Mouse (Mus musculus) megakaryocyte, embryonic 14.5 days (primary cell): ENCODE results near the gene Col4a2.

Experiments used
- FLI1 ChIP-seq: IDR thresholded peaks from 2 replicates; pipeline ENCODE4 v1.6.1; 2012; ENCODE audit warnings: low read length, inconsistent platforms, mixed read lengths
- GATA1 ChIP-seq: IDR thresholded peaks from 3 replicates; pipeline ENCODE4 v1.6.1; 2012; ENCODE audit warnings: mixed read lengths, low read length, inconsistent platforms, borderline replicate concordance

GRCm38 (mm10) chr8:11459016-11459415, 146.4 kb downstream of the Col4a2 start:
- TF ChIP-seq GATA1 (no peak), FLI1 (no peak)
